Mouse (Mus musculus) embryonic facial prominence, embryonic 12.5 days (tissue): ENCODE data around the gene Hist1h2ab. TPM values are rescaled to one million over a fixed set of nuclear protein-coding genes. Genes with fewer than 3 reads are reported as not detected.
"Not testable (repeated sequence)": the region's sequence is repeated elsewhere in the genome, so short reads cannot be mapped to it uniquely, and the experiment has no call there.

Experiments used
- ATAC-seq: fragments of 200-750 bp; cut with Nextera tagmentation; 2 replicates; pipeline ENCODE4 v1.8.0; 2017; ENCODE audit not compliant: insufficient number of reproducible peaks, insufficient read depth, low FRiP score, low TSS enrichment
- H3K27ac ChIP-seq: fragments of 300-500 bp; sonication (generic); 2 replicates; pipeline ENCODE4 v1.5.1; 2016; ENCODE audit warnings: mild to moderate bottlenecking
- H3K27me3 ChIP-seq: fragments of 300-500 bp; sonication (generic); 2 replicates; pipeline ENCODE4 v1.6.1; 2016; ENCODE audit warnings: mild to moderate bottlenecking, moderate library complexity
- H3K36me3 ChIP-seq: fragments of 300-500 bp; sonication (generic); 2 replicates; pipeline ENCODE4 v1.6.1; 2016; ENCODE audit warnings: mild to moderate bottlenecking
- H3K4me1 ChIP-seq: fragments of 300-500 bp; sonication (generic); 2 replicates; pipeline ENCODE4 v1.6.1; 2016
- H3K4me2 ChIP-seq: fragments of 300-500 bp; sonication (generic); replicated peaks from 2 replicates; pipeline ENCODE4 v1.6.1; 2016; ENCODE audit warnings: mild to moderate bottlenecking, moderate library complexity
- H3K4me3 ChIP-seq: fragments of 300-500 bp; sonication (generic); 2 replicates; pipeline ENCODE4 v1.5.1; 2016; ENCODE audit warnings: mild to moderate bottlenecking
- H3K9ac ChIP-seq: fragments of 300-500 bp; sonication (generic); 2 replicates; pipeline ENCODE4 v1.6.1; 2016; ENCODE audit warnings: mild to moderate bottlenecking, moderate library complexity
- H3K9me3 ChIP-seq: fragments of 300-500 bp; sonication (generic); 2 replicates; pipeline ENCODE4 v1.6.1; 2016; ENCODE audit warnings: mild to moderate bottlenecking, moderate library complexity
- WGBS: fragments of 180-500 bp; shearing (Covaris S2); methylation state at CpG from one replicate; pipeline ENCODE4 v1.1.7; 2016; 5-methylcytosine and 5-hydroxymethylcytosine counted together
- polyA plus RNA-seq: library from polyadenylated mRNA; unstranded; fragments of >200 nt; fragmentation: Nextera tagmentation; extraction: Ambion mirVana; gene quantifications from 2 replicates; pipeline ENCODE4 v1.2.1, GENCODE M21; 2016

The Hist1h2ab gene
- polyA plus RNA-seq, 1 experiment from 2014 or later: 58.7 TPM

- Histone ChIP-seq H3K27me3 (no peaks in the 10 kb centered on the region), H3K27ac (peak overlapping the region; percentile 70; the same call in 1 of the 2 replicates), H3K4me2 (peak overlapping the region; percentile 61; the same call in 1 of the 2 replicates), H3K4me1 (peaks cover 7% of the 10 kb centered on the region), H3K36me3 (no peaks in the 10 kb centered on the region), H3K9me3 (no peaks in the 10 kb centered on the region), H3K9ac (no peak overlapping the region), H3K4me3 (no peak overlapping the region)
- 55% methylated on average over 3 of the region's 3 CpGs for WGBS
- no peak for ATAC-seq
Observed at GRCm38 (mm10) chr13:23757921-23758320, 7.0 kb downstream of the Hist1h2ab start.

- Histone ChIP-seq H3K9ac (no peak overlapping the region), H3K4me1 (peaks cover 10% of the 10 kb centered on the region), H3K27me3 (no peaks in the 10 kb centered on the region), H3K27ac (peak overlapping the region; percentile 90), H3K4me3 (no peak overlapping the region), H3K9me3 (no peaks in the 10 kb centered on the region), H3K36me3 (no peaks in the 10 kb centered on the region), H3K4me2 (no peak overlapping the region)
- ATAC-seq: no peak
- 82% methylated on average over 3 of the region's 3 CpGs for WGBS
Observed at GRCm38 (mm10) chr13:23759251-23759771, 8.4 kb downstream of the Hist1h2ab start.

GRCm38 (mm10) chr13:23759916-23760239 lies 9.0 kb downstream of the Hist1h2ab start:
- no peak for ATAC-seq
- Histone ChIP-seq H3K4me3 (peak overlapping the region; percentile 43), H3K4me2 (peak overlapping the region; percentile 86), H3K9ac (peak overlapping the region; percentile 50; the same call in 1 of the 2 replicates), H3K27ac (peak overlapping the region; percentile 90), H3K4me1 (peaks cover 14% of the 10 kb centered on the region), H3K36me3 (no peaks in the 10 kb centered on the region), H3K27me3 (no peaks in the 10 kb centered on the region), H3K9me3 (no peaks in the 10 kb centered on the region)
- 68% methylated on average over 1 of the region's 1 CpGs for WGBS

- no peak for ATAC-seq
- WGBS: 2% methylated on average over 19 of the region's 27 CpGs
- H3K4me1 ChIP-seq: peaks cover 14% of the 10 kb centered on the region
Observed at GRCm38 (mm10) chr13:23760240-23760971, 9.5 kb downstream of the Hist1h2ab start.

GRCm38 (mm10) chr13:23760972-23761864 lies 10.3 kb downstream of the Hist1h2ab start, which contains the start of gene Hist1h4a:
Hist1h4a (minus strand) TSS chr13:23761230.
- under 1% methylated on average over 67 of the region's 72 CpGs for WGBS
- peak; percentile 68 for ATAC-seq

More at GRCm38 (mm10) chr13:23760240-23760971, 9.5 kb downstream of the Hist1h2ab start:
- Histone ChIP-seq H3K9me3 (no peaks in the 10 kb centered on the region), H3K9ac (peak overlapping the region; percentile 50), H3K36me3 (no peaks in the 10 kb centered on the region), H3K4me3 (peak overlapping the region; percentile 43), H3K27me3 (no peaks in the 10 kb centered on the region), H3K4me2 (peak overlapping the region; percentile 86), H3K27ac (peak overlapping the region; percentile 90)

GRCm38 (mm10) chr13:23761871-23762821 lies 11.2 kb downstream of the Hist1h2ab start, which contains the start of gene Hist1h3a:
Hist1h3a (minus strand) TSS chr13:23762386.
- WGBS: under 1% methylated on average over 31 of the region's 52 CpGs
- H3K9ac ChIP-seq: peak within 1 kb of the TSS; percentile 56
- not testable (repeated sequence) for H3K36me3 ChIP-seq, H3K27me3 ChIP-seq, H3K9me3 ChIP-seq
- peak within 1 kb of the TSS; percentile 98 for H3K27ac ChIP-seq
- ATAC-seq: peak; percentile 80
- H3K4me3 ChIP-seq: peak within 1 kb of the TSS; percentile 59
- peak within 1 kb of the TSS; percentile 86 for H3K4me2 ChIP-seq
- peaks cover 14% of the 10 kb centered on the region for H3K4me1 ChIP-seq

More at GRCm38 (mm10) chr13:23760972-23761864, 10.3 kb downstream of the Hist1h2ab start, which contains the start of gene Hist1h4a:
- H3K36me3 ChIP-seq: no peaks in the 10 kb centered on the region
- peaks cover 14% of the 10 kb centered on the region for H3K4me1 ChIP-seq
- no peaks in the 10 kb centered on the region for H3K27me3 ChIP-seq
- H3K4me3 ChIP-seq: peak within 1 kb of the TSS; percentile 43
- H3K9me3 ChIP-seq: no peaks in the 10 kb centered on the region
- H3K9ac ChIP-seq: peak within 1 kb of the TSS; percentile 56
- H3K4me2 ChIP-seq: peak within 1 kb of the TSS; percentile 86
- peak within 1 kb of the TSS; percentile 98 for H3K27ac ChIP-seq

GRCm38 (mm10) chr13:23763242-23763585 lies 12.3 kb downstream of the Hist1h2ab start:
- Histone ChIP-seq H3K4me1 (peaks cover 14% of the 10 kb centered on the region), H3K4me2 (peak overlapping the region; percentile 86), H3K4me3 (peak overlapping the region; percentile 59), H3K27me3 (no peaks in the 10 kb centered on the region), H3K36me3 (no peaks in the 10 kb centered on the region), H3K9ac (peak overlapping the region; percentile 53), H3K9me3 (no peaks in the 10 kb centered on the region), H3K27ac (peak overlapping the region; percentile 98)
- WGBS: under 1% methylated on average over 10 of the region's 10 CpGs
- ATAC-seq: no peak

GRCm38 (mm10) chr13:23763586-23764323 lies 12.8 kb downstream of the Hist1h2ab start, which contains the start of gene Hist1h1a:
Hist1h1a (plus strand) TSS chr13:23763666.
- ATAC-seq: peak; percentile 74

GRCm38 (mm10) chr13:23764324-23765171 lies 13.6 kb downstream of the Hist1h2ab start:
- H3K9me3 ChIP-seq: no peaks in the 10 kb centered on the region
- H3K9ac ChIP-seq: peak overlapping the region; percentile 73
- peak overlapping the region; percentile 59 for H3K4me3 ChIP-seq
- H3K4me2 ChIP-seq: peak overlapping the region; percentile 86
- 33% methylated on average over 12 of the region's 12 CpGs for WGBS
- H3K27me3 ChIP-seq: no peaks in the 10 kb centered on the region
- H3K27ac ChIP-seq: peak overlapping the region; percentile 98
- no peak for ATAC-seq
- H3K36me3 ChIP-seq: no peaks in the 10 kb centered on the region
- H3K4me1 ChIP-seq: peaks cover 14% of the 10 kb centered on the region

More at GRCm38 (mm10) chr13:23763586-23764323, 12.8 kb downstream of the Hist1h2ab start, which contains the start of gene Hist1h1a:
- H3K36me3 ChIP-seq: no peaks in the 10 kb centered on the region
- H3K4me3 ChIP-seq: peak within 1 kb of the TSS; percentile 59
- H3K9ac ChIP-seq: peak within 1 kb of the TSS; percentile 73
- H3K9me3 ChIP-seq: no peaks in the 10 kb centered on the region
- H3K4me1 ChIP-seq: peaks cover 14% of the 10 kb centered on the region
- WGBS: 3% methylated on average over 34 of the region's 34 CpGs
- H3K4me2 ChIP-seq: peak within 1 kb of the TSS; percentile 86
- H3K27me3 ChIP-seq: no peaks in the 10 kb centered on the region
- H3K27ac ChIP-seq: peak within 1 kb of the TSS; percentile 98
